Mouse (Mus musculus): Measurements from ENCODE around the gene Cyld. TPM values are rescaled to one million over a fixed set of nuclear protein-coding genes. Genes with fewer than 3 reads are reported as not detected.
"Not testable (repeated sequence)": the region's sequence is repeated elsewhere in the genome, so short reads cannot be mapped to it uniquely, and the experiment has no call there.

The Cyld gene
- 5.9 and 6.5 TPM in 2 replicates for polyA plus RNA-seq (2015; fragmentation: Nextera tagmentation; extraction: Ambion mirVana)

DNA sequence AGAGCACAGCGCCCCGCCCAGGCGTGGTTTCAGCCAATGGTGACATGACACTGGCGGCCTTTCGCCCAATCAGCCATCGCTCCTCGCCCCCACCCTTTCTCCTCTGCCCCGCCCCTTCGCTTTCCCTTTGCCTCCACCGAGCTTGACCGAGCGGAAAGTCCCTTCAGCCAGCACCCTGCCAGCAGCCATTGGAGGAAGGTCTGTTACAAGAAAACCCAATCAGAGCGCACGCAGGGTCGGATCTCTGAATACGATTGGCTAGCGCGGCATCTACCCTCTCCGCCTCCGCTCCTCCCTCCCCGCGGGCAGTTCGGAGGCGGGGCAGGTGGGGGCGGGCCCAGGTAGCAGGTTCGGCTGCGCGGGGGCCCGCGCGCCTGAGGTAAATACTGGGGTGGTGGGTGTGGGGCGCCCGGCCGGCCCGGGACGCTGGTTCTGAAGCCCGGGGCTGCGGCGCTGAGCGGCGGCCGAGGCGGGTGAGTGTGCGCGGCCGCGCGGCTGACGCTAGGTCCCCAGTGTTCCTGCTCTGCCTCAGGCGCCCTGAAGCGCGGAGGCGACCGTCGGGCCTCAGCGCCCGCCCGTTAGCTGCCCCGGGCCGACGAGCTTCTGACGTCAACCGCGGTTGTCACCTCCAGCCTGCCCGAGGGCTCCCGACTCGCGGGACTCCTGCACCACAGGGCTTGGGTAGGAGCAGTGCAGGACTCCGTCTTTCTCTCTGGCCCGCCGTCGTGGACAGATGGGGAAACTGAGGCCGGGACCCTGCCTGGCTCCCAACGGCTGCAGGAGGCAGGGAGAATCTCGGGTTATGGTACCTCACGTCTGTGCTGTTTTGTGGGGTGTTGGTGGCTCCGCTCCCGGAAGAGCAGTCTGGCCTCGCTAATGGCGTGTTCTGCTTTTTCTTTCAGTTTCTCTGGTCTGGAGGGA lies at the start of gene Cyld:
Gene Cyld (plus strand): TSS at position 308 of the 921 bp plus-strand sequence.
- ATAC-seq (ENCODE audit: low read depth), result peak; percentile 98
- H3K27me3 ChIP-seq (ENCODE audit: control insufficient read depth, insufficient read depth, low read depth, low read length), result no peaks in the 10 kb centered on the region
- H3K27ac ChIP-seq (ENCODE audit: low read length), result peak within 1 kb of the TSS; percentile 79
- no peaks in the 10 kb centered on the region for H3K9me3 ChIP-seq (replicated peaks; ENCODE audit: control insufficient read depth, low read length)
- peak within 1 kb of the TSS; percentile 79 for H3K4me3 ChIP-seq (ENCODE audit: low read depth, low read length)
- H3K36me3 ChIP-seq (ENCODE audit: control insufficient read depth, insufficient read depth), result no peaks in the 10 kb centered on the region
- H3K9ac ChIP-seq (ENCODE audit: low read depth, low read length), result peak within 1 kb of the TSS; percentile 76
- under 1% methylated on average over 76 of the region's 80 CpGs for WGBS (ENCODE audit: insufficient replicate concordance)
- peak within 1 kb of the TSS; percentile 84 for H3K4me2 ChIP-seq (ENCODE audit: low read depth, low read length)
- peaks cover 10% of the 10 kb centered on the region for H3K4me1 ChIP-seq (ENCODE audit: control insufficient read depth, low read depth, low read length)

DNA sequence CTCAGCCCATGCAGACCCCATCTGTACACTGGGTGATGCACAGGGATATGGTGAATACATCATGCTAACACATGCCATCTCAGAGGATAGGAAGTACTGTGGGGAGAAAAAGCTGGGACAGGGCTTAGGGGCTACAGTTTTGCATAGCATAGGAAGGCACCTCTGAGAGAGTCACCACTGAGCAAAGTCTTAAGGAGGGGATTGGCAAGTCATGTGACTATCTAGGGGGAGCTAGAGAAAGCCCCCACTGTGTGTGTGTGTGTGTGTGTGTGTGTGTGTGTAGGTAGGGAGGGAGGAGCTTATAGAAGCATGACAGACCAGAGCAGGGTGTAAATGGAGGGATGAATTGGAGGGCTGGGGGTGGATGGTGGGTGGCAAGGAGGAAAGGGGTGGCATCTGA lies 48.5 kb upstream of the Cyld start:
- ATAC-seq (ENCODE audit: low read depth), result no peak

DNA sequence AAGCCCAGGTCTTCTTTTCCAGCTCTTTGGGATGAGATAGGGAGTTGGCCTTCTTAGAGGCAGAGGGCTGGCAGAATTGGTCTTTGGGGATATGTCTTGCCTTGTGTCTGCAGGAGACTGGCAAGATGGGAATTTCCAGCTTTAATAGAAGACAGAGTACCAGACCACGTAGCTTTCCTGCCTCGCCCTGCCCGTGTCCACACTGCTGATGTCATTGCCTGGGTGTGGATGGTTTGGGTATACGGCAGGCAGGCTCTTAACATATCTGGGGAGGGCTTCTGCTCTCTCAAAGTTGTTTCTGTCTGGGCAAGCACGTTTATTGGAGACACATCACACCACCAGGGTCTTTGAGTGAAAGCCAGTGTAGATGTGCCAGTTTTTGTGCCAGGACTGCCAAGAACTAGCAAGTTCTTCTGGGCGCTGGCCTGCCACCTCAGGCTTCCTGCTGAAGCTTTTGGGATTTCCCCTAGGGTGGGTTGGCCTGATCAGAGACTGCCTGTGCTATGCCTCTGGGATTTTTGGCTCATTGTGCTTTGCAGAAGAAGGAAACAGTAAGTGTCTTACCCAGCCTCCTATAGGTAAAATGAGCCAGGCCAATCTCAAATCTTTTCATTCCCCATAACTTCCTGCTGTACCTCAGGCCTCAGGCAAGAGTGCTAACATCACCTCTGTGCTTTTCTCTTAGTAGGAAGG lies 46.7 kb upstream of the Cyld start:
- Histone ChIP-seq H3K4me2 (ENCODE audit: low read depth, low read length) (no peak overlapping the region), H3K27me3 (ENCODE audit: control insufficient read depth, insufficient read depth, low read depth, low read length) (no peaks in the 10 kb centered on the region), H3K36me3 (ENCODE audit: control insufficient read depth, insufficient read depth) (no peaks in the 10 kb centered on the region), H3K4me1 (ENCODE audit: control insufficient read depth, low read depth, low read length) (peaks cover 4% of the 10 kb centered on the region; the same call in 1 of the 2 replicates), H3K27ac (ENCODE audit: low read length) (no peak overlapping the region), H3K9me3 (replicated peaks; ENCODE audit: control insufficient read depth, low read length) (no peaks in the 10 kb centered on the region), H3K4me3 (ENCODE audit: low read depth, low read length) (no peak overlapping the region), H3K9ac (ENCODE audit: low read depth, low read length) (no peak overlapping the region)
- ATAC-seq (ENCODE audit: low read depth), result no peak
- 56% methylated on average over 6 of the region's 6 CpGs for WGBS (ENCODE audit: insufficient replicate concordance)

More for the DNA sequence above, 48.5 kb upstream of the Cyld start:
- Histone ChIP-seq H3K27me3 (ENCODE audit: control insufficient read depth, insufficient read depth, low read depth, low read length) (no peaks in the 10 kb centered on the region), H3K4me2 (ENCODE audit: low read depth, low read length) (no peak overlapping the region), H3K36me3 (ENCODE audit: control insufficient read depth, insufficient read depth) (no peaks in the 10 kb centered on the region), H3K4me1 (ENCODE audit: control insufficient read depth, low read depth, low read length) (peaks cover 4% of the 10 kb centered on the region; the same call in 1 of the 2 replicates), H3K27ac (ENCODE audit: low read length) (no peak overlapping the region), H3K9ac (ENCODE audit: low read depth, low read length) (no peak overlapping the region), H3K4me3 (ENCODE audit: low read depth, low read length) (no peak overlapping the region), H3K9me3 (replicated peaks; ENCODE audit: control insufficient read depth, low read length) (no peaks in the 10 kb centered on the region)

GRCm38 (mm10) chr8:88651122-88651521 lies 45.7 kb upstream of the Cyld start:
- H3K9ac ChIP-seq (ENCODE audit: low read depth, low read length); H3K27ac ChIP-seq (ENCODE audit: low read length); H3K36me3 ChIP-seq (ENCODE audit: control insufficient read depth, insufficient read depth); H3K4me2 ChIP-seq (ENCODE audit: low read depth, low read length); H3K27me3 ChIP-seq (ENCODE audit: control insufficient read depth, insufficient read depth, low read depth, low read length); H3K4me1 ChIP-seq (ENCODE audit: control insufficient read depth, low read depth, low read length); H3K9me3 ChIP-seq (replicated peaks; ENCODE audit: control insufficient read depth, low read length); ATAC-seq (ENCODE audit: low read depth); H3K4me3 ChIP-seq (ENCODE audit: low read depth, low read length): not testable (repeated sequence)
- 51% methylated on average over 4 of the region's 4 CpGs for WGBS (ENCODE audit: insufficient replicate concordance)

DNA sequence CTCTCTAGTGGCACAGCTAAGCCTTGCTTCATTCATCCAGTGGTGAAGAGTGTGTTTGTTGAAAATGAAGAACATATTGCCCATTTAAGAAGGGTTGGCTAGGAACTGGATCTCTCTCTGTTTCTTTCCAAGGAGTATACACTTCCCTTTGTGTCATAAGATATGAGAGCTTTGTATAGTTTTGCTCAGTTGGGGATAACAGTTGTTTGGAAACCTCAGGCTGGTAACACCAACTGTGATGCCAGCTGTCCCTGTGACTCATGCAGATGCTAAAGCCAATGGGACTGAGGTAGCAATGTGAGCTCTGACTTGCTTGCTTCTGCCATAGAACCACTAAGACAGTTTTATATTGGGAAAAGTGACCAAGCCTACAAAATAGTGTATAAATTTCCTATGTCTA lies 41.5 kb upstream of the Cyld start:
- H3K36me3 ChIP-seq (ENCODE audit: control insufficient read depth, insufficient read depth), result no peaks in the 10 kb centered on the region
- no peak for ATAC-seq (ENCODE audit: low read depth)
- no peaks in the 10 kb centered on the region for H3K27me3 ChIP-seq (ENCODE audit: control insufficient read depth, insufficient read depth, low read depth, low read length)
- H3K9me3 ChIP-seq (replicated peaks; ENCODE audit: control insufficient read depth, low read length), result no peaks in the 10 kb centered on the region
- H3K4me2 ChIP-seq (ENCODE audit: low read depth, low read length), result no peak overlapping the region
- no peak overlapping the region for H3K27ac ChIP-seq (ENCODE audit: low read length)
- H3K4me3 ChIP-seq (ENCODE audit: low read depth, low read length), result no peak overlapping the region
- no peak overlapping the region for H3K9ac ChIP-seq (ENCODE audit: low read depth, low read length)
- H3K4me1 ChIP-seq (ENCODE audit: control insufficient read depth, low read depth, low read length), result no peaks in the 10 kb centered on the region

DNA sequence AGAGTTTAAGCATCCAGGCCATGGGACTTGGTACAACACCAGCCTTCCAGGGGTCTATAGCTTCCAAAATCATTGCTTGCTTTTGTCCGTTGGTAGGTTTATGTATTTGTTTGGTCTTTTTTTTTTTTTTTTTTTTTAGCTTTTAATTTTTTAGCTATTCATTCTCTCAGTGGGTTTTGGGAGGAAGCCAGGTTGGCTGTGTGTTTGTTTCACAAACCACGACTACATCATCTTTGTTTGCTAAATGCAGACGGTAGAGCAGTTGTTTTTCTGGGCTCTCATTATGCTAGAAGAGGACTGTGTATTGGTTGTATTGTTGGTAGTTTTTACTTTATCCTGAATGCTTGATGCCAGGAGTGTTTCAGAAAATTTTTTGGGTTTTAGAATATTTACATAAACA lies 37.0 kb upstream of the Cyld start:
- no peak overlapping the region for H3K4me3 ChIP-seq (ENCODE audit: low read depth, low read length)
- no peak overlapping the region for H3K27ac ChIP-seq (ENCODE audit: low read length)
- no peaks in the 10 kb centered on the region for H3K4me1 ChIP-seq (ENCODE audit: control insufficient read depth, low read depth, low read length)
- H3K9ac ChIP-seq (ENCODE audit: low read depth, low read length), result no peak overlapping the region
- no peaks in the 10 kb centered on the region for H3K9me3 ChIP-seq (replicated peaks; ENCODE audit: control insufficient read depth, low read length)
- no peak overlapping the region for H3K4me2 ChIP-seq (ENCODE audit: low read depth, low read length)
- ATAC-seq (ENCODE audit: low read depth), result no peak
- WGBS (ENCODE audit: insufficient replicate concordance), result 60% methylated on average over 3 of the region's 3 CpGs
- H3K27me3 ChIP-seq (ENCODE audit: control insufficient read depth, insufficient read depth, low read depth, low read length), result no peaks in the 10 kb centered on the region
- H3K36me3 ChIP-seq (ENCODE audit: control insufficient read depth, insufficient read depth), result no peaks in the 10 kb centered on the region

GRCm38 (mm10) chr8:88662401-88662821 lies 34.4 kb upstream of the Cyld start:
- 24% methylated on average over 6 of the region's 6 CpGs for WGBS (ENCODE audit: insufficient replicate concordance)
- H3K9ac ChIP-seq (ENCODE audit: low read depth, low read length), result no peak overlapping the region
- H3K27me3 ChIP-seq (ENCODE audit: control insufficient read depth, insufficient read depth, low read depth, low read length), result no peaks in the 10 kb centered on the region
- H3K4me2 ChIP-seq (ENCODE audit: low read depth, low read length), result no peak overlapping the region
- H3K9me3 ChIP-seq (replicated peaks; ENCODE audit: control insufficient read depth, low read length), result no peaks in the 10 kb centered on the region
- 0 out of 2 replicates have a peak overlapping the region, but pooled peaks have one; percentile 29 for H3K27ac ChIP-seq (ENCODE audit: low read length)
- no peak overlapping the region for H3K4me3 ChIP-seq (ENCODE audit: low read depth, low read length)
- no peaks in the 10 kb centered on the region for H3K36me3 ChIP-seq (ENCODE audit: control insufficient read depth, insufficient read depth)
- no peaks in the 10 kb centered on the region; the same call in 1 of the 2 replicates for H3K4me1 ChIP-seq (ENCODE audit: control insufficient read depth, low read depth, low read length)
- ATAC-seq (ENCODE audit: low read depth), result peak; percentile 43; the same call in 1 of the 2 replicates

GRCm38 (mm10) chr8:88664121-88664520 lies 32.7 kb upstream of the Cyld start:
- WGBS (ENCODE audit: insufficient replicate concordance), result 72% methylated on average over 16 of the region's 16 CpGs

DNA sequence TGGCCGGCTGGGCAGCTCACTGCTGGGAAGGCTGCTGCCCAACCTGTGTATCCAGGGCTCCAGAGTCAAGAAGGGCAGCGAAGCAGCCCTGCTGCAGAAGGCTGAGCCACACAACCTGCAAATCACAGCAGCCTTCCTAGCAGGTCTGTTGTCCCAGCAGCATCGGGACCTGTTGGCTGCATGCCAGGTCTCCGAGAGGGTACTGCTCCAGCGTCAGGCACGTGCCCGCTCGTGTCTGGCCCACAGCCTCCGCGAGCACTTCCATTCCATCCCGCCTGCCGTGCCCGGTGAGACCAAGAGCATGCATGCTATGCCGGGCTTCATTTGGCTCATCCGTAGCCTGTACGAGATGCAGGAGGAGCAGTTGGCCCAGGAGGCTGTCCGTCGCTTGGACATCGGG lies 31.9 kb upstream of the Cyld start:
- H3K4me3 ChIP-seq (ENCODE audit: low read depth, low read length), result no peak overlapping the region
- no peak overlapping the region for H3K27ac ChIP-seq (ENCODE audit: low read length)
- no peaks in the 10 kb centered on the region for H3K27me3 ChIP-seq (ENCODE audit: control insufficient read depth, insufficient read depth, low read depth, low read length)
- no peaks in the 10 kb centered on the region for H3K36me3 ChIP-seq (ENCODE audit: control insufficient read depth, insufficient read depth)
- H3K9ac ChIP-seq (ENCODE audit: low read depth, low read length), result no peak overlapping the region
- WGBS (ENCODE audit: insufficient replicate concordance), result 80% methylated on average over 19 of the region's 19 CpGs
- no peak overlapping the region for H3K4me2 ChIP-seq (ENCODE audit: low read depth, low read length)
- no peak for ATAC-seq (ENCODE audit: low read depth)
- H3K9me3 ChIP-seq (replicated peaks; ENCODE audit: control insufficient read depth, low read length), result no peaks in the 10 kb centered on the region
- no peaks in the 10 kb centered on the region; the same call in 1 of the 2 replicates for H3K4me1 ChIP-seq (ENCODE audit: control insufficient read depth, low read depth, low read length)

More at GRCm38 (mm10) chr8:88664121-88664520, 32.7 kb upstream of the Cyld start:
- no peaks in the 10 kb centered on the region for H3K36me3 ChIP-seq (ENCODE audit: control insufficient read depth, insufficient read depth)
- H3K27me3 ChIP-seq (ENCODE audit: control insufficient read depth, insufficient read depth, low read depth, low read length), result no peaks in the 10 kb centered on the region
- no peak overlapping the region for H3K9ac ChIP-seq (ENCODE audit: low read depth, low read length)
- no peak overlapping the region for H3K27ac ChIP-seq (ENCODE audit: low read length)
- no peaks in the 10 kb centered on the region; the same call in 1 of the 2 replicates for H3K4me1 ChIP-seq (ENCODE audit: control insufficient read depth, low read depth, low read length)
- no peaks in the 10 kb centered on the region for H3K9me3 ChIP-seq (replicated peaks; ENCODE audit: control insufficient read depth, low read length)
- ATAC-seq (ENCODE audit: low read depth), result no peak
- H3K4me3 ChIP-seq (ENCODE audit: low read depth, low read length), result no peak overlapping the region
- no peak overlapping the region for H3K4me2 ChIP-seq (ENCODE audit: low read depth, low read length)

All from liver, embryonic 16.5 days (tissue).